Mouse (Mus musculus): ENCODE data around the gene Tmem252. TPM values are rescaled to one million over a fixed set of nuclear protein-coding genes. Genes with fewer than 3 reads are reported as not detected.
"Not testable (repeated sequence)": the region's sequence is repeated elsewhere in the genome, so short reads cannot be mapped to it uniquely, and the experiment has no call there.

Gene Tmem252
- total and polyA plus RNA-seq, 3 experiments: 0.05 TPM; not detected in 2

DNA sequence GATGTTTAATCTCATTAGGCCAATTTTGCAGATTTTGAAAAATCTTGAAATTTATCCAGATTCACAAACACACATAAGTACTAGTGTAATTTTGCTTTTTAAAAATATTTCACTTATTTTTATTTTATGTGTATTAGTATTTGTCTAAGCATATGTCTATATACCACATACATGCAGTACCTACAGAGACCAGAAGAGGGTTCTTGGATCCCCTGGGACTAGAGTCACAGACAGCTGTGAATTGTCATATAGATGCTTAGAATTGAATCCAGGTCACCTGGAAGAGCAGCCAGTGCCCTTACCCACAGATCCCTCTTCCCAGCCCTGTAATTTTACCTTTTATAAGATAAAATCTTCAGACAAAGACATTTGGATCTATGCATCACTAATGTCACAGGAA lies 26.1 kb downstream of the Tmem252 start:
- H3K27me3 ChIP-seq (ENCODE audit: insufficient read depth, low read length): peaks cover 4% of the 10 kb centered on the region; the same call in 1 of the 2 replicates
- H3K4me3 ChIP-seq (ENCODE audit: low read depth, low read length): no peak overlapping the region
- H3K36me3 ChIP-seq (replicated peaks): no peaks in the 10 kb centered on the region
- ATAC-seq (ENCODE audit: extremely low read depth, insufficient number of reproducible peaks, low FRiP score, poor library complexity, severe bottlenecking): no peak
- no peaks in the 10 kb centered on the region for H3K9me3 ChIP-seq (replicated peaks)
- TF ChIP-seq GATA1 (IDR thresholded peaks at IDR 0.05; ENCODE audit: borderline replicate concordance, low read length) (no peak), TAL1 (conservative IDR thresholded peaks at IDR 0.05; ENCODE audit: low read depth, low read length) (no peak), GATA2 (IDR thresholded peaks at IDR 0.05; ENCODE audit: borderline replicate concordance, low read depth, low read length) (no peak), CTCF (IDR thresholded peaks at IDR 0.05; ENCODE audit: low read depth, low read length) (no peak), POLR2AphosphoS5 (IDR thresholded peaks at IDR 0.05; ENCODE audit: insufficient replicate concordance, low read depth, low read length) (no peak)
- H3K4me1 ChIP-seq (ENCODE audit: insufficient read depth, low read depth, low read length): no peaks in the 10 kb centered on the region
- DNase-seq (ENCODE audit: low spot score): no peak

DNA sequence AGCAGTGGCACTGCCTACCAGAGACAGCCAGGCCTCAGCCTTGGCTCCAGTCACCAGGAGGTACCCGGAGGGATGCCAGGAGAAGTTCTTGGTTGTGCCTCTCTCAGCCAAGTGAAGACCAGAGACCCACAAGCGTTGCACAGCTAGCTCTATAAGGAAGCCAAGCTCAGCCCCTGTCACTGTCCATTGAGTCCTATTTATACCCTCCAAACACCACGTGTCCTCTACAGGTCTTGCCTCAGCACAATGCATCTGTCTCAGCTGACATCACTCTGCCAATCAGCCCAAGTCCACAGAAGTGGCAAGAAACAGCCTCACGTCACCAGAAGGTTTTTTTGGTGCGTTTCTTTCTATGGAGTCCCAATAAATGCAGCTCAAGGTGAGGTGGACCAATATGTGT lies 26.9 kb downstream of the Tmem252 start:
- Histone ChIP-seq H3K36me3 (replicated peaks) (no peaks in the 10 kb centered on the region), H3K4me3 (ENCODE audit: low read depth, low read length) (no peak overlapping the region), H3K9me3 (replicated peaks) (no peaks in the 10 kb centered on the region), H3K27me3 (ENCODE audit: insufficient read depth, low read length) (peaks cover 4% of the 10 kb centered on the region; the same call in 1 of the 2 replicates), H3K4me1 (ENCODE audit: insufficient read depth, low read depth, low read length) (no peaks in the 10 kb centered on the region)
- ATAC-seq (ENCODE audit: extremely low read depth, insufficient number of reproducible peaks, low FRiP score, poor library complexity, severe bottlenecking) (no peak), DNase-seq (ENCODE audit: low spot score) (no peak)
- no peak for TF ChIP-seq TAL1 (conservative IDR thresholded peaks at IDR 0.05; ENCODE audit: low read depth, low read length)
- TF ChIP-seq GATA2 (IDR thresholded peaks at IDR 0.05; ENCODE audit: borderline replicate concordance, low read depth, low read length): no peak
- no peak for TF ChIP-seq GATA1 (IDR thresholded peaks at IDR 0.05; ENCODE audit: borderline replicate concordance, low read length)
- no peak for TF ChIP-seq CTCF (IDR thresholded peaks at IDR 0.05; ENCODE audit: low read depth, low read length)
- TF ChIP-seq POLR2AphosphoS5 (IDR thresholded peaks at IDR 0.05; ENCODE audit: insufficient replicate concordance, low read depth, low read length): no peak

DNA sequence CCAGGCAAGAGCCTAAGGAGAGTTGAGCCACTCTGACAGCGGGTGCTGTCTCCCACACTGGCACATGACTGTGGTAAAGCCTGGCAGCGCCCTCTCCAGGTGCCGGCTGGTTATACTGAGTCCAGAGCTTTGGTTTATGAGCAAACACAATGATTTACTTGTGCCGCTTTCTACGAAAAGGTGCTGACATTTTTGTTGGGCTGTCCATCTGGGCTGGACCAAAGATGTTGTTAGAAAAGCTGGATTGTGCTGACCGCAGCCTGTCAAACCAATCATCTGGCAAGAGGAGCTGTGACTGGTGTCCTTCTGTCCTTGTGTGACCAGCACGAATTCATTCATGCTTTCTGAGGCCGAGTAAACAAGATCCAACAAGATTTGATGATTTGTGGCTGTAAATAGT lies 27.9 kb downstream of the Tmem252 start:
- Histone ChIP-seq H3K27me3 (ENCODE audit: insufficient read depth, low read length) (0 out of 2 replicates have a peak, but pooled peaks cover 2% of the 10 kb centered on the region), H3K36me3 (replicated peaks) (no peaks in the 10 kb centered on the region), H3K4me3 (ENCODE audit: low read depth, low read length) (no peak overlapping the region), H3K4me1 (ENCODE audit: insufficient read depth, low read depth, low read length) (no peaks in the 10 kb centered on the region), H3K9me3 (replicated peaks) (no peaks in the 10 kb centered on the region)
- ATAC-seq (ENCODE audit: extremely low read depth, insufficient number of reproducible peaks, low FRiP score, poor library complexity, severe bottlenecking): no peak
- DNase-seq (ENCODE audit: low spot score): no peak
- TF ChIP-seq GATA2 (IDR thresholded peaks at IDR 0.05; ENCODE audit: borderline replicate concordance, low read depth, low read length) (no peak), GATA1 (IDR thresholded peaks at IDR 0.05; ENCODE audit: borderline replicate concordance, low read length) (no peak), POLR2AphosphoS5 (IDR thresholded peaks at IDR 0.05; ENCODE audit: insufficient replicate concordance, low read depth, low read length) (no peak), TAL1 (conservative IDR thresholded peaks at IDR 0.05; ENCODE audit: low read depth, low read length) (no peak), CTCF (IDR thresholded peaks at IDR 0.05; ENCODE audit: low read depth, low read length) (no peak)

DNA sequence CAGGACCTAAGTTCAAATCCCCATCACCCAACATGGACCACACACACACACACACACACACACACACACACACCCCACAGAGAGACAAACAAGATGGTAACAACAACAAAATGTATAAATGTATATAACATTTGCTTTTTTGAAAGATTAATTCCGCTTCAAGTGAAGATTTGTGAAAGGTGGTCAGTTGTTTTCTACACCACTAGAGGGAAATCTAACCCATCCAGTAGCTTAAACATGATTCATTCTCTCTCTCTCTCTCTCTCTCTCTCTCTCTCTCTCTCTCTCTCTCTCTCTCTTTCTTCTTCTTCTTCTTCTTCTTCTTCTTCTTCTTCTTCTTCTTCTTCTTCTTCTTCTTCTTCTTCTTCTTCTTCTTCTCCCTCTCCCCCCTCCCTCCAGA lies 29.4 kb downstream of the Tmem252 start:
- not testable (repeated sequence) for ATAC-seq (ENCODE audit: extremely low read depth, insufficient number of reproducible peaks, low FRiP score, poor library complexity, severe bottlenecking); DNase-seq (ENCODE audit: low spot score); H3K27me3 ChIP-seq (ENCODE audit: insufficient read depth, low read length); H3K4me3 ChIP-seq (ENCODE audit: low read depth, low read length); H3K36me3 ChIP-seq (replicated peaks); H3K4me1 ChIP-seq (ENCODE audit: insufficient read depth, low read depth, low read length); H3K9me3 ChIP-seq (replicated peaks)

DNA sequence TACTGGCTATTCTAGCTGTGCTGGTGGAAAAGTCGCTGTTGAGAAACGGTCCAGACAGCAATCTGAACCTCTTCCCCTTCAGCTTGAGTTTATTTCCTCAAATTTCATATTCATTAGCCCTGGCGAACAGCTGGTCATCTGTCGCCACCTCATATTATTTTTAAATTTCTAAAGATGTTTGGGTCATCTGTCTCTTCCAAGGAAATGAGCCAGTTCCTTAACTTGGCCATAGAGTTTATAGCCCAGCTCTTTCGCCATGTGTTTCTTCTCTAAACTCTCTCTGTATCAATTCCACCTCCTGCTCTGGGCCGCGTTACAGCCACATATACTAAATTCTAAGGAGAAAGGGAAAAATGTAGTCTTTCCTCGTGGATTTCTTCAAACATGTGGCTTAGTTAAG lies 29.9 kb downstream of the Tmem252 start:
- Histone ChIP-seq H3K4me1 (ENCODE audit: insufficient read depth, low read depth, low read length) (no peaks in the 10 kb centered on the region), H3K9me3 (replicated peaks) (no peaks in the 10 kb centered on the region), H3K4me3 (ENCODE audit: low read depth, low read length) (no peak overlapping the region), H3K36me3 (replicated peaks) (no peaks in the 10 kb centered on the region), H3K27me3 (ENCODE audit: insufficient read depth, low read length) (no peaks in the 10 kb centered on the region)
- no peak for ATAC-seq (ENCODE audit: extremely low read depth, insufficient number of reproducible peaks, low FRiP score, poor library complexity, severe bottlenecking)
- DNase-seq (ENCODE audit: low spot score): no peak
- TF ChIP-seq CTCF (IDR thresholded peaks at IDR 0.05; ENCODE audit: low read depth, low read length): no peak
- no peak for TF ChIP-seq GATA1 (IDR thresholded peaks at IDR 0.05; ENCODE audit: borderline replicate concordance, low read length)
- TF ChIP-seq POLR2AphosphoS5 (IDR thresholded peaks at IDR 0.05; ENCODE audit: insufficient replicate concordance, low read depth, low read length): no peak
- no peak for TF ChIP-seq TAL1 (conservative IDR thresholded peaks at IDR 0.05; ENCODE audit: low read depth, low read length)
- no peak for TF ChIP-seq GATA2 (IDR thresholded peaks at IDR 0.05; ENCODE audit: borderline replicate concordance, low read depth, low read length)

DNA sequence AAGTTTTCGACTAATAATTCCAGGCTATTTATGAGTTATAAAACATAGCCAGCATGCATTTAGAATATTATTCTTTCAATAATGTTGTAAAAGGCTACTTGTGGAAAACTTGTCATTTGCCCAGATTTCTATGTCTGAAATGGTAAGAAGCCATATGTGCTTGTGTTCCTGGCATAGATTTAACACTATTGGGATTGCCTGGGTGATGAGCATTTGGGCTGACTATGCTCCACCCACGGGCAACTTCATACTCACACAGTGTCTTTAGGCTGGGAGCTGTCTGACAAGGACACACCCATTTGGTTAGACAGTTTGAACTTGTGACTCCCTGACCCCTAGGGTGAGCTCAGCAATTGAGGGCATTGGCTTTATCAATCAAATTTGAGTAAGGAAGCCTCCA lies 30.5 kb downstream of the Tmem252 start:
- no peaks in the 10 kb centered on the region for H3K4me1 ChIP-seq (ENCODE audit: insufficient read depth, low read depth, low read length)
- H3K27me3 ChIP-seq (ENCODE audit: insufficient read depth, low read length): no peaks in the 10 kb centered on the region
- no peak for DNase-seq (ENCODE audit: low spot score)
- ATAC-seq (ENCODE audit: extremely low read depth, insufficient number of reproducible peaks, low FRiP score, poor library complexity, severe bottlenecking): no peak
- no peaks in the 10 kb centered on the region for H3K9me3 ChIP-seq (replicated peaks)
- TF ChIP-seq GATA2 (IDR thresholded peaks at IDR 0.05; ENCODE audit: borderline replicate concordance, low read depth, low read length) (no peak), TAL1 (conservative IDR thresholded peaks at IDR 0.05; ENCODE audit: low read depth, low read length) (no peak), GATA1 (IDR thresholded peaks at IDR 0.05; ENCODE audit: borderline replicate concordance, low read length) (no peak), POLR2AphosphoS5 (IDR thresholded peaks at IDR 0.05; ENCODE audit: insufficient replicate concordance, low read depth, low read length) (no peak), CTCF (IDR thresholded peaks at IDR 0.05; ENCODE audit: low read depth, low read length) (no peak)
- no peak overlapping the region for H3K4me3 ChIP-seq (ENCODE audit: low read depth, low read length)
- H3K36me3 ChIP-seq (replicated peaks): no peaks in the 10 kb centered on the region

DNA sequence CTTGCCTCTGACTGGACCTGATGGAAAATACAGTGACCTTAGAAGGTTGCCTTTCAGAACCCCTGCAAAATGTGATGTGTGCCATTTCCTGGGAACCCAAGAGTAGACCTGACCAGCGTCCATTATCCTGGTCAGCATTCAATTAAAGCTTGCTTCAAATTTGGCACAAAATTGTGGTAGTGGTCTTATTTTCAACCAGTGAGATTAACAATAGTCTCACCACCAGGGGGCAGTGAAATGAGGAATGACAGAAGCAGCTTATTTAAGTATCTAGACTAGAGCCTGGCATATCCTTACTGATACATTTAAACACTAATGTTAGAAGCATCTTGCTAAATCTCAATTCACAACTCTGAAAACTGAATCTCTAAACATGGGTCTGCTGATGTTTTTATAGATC lies 31.6 kb downstream of the Tmem252 start:
- Histone ChIP-seq H3K4me1 (ENCODE audit: insufficient read depth, low read depth, low read length) (no peaks in the 10 kb centered on the region), H3K4me3 (ENCODE audit: low read depth, low read length) (no peak overlapping the region), H3K27me3 (ENCODE audit: insufficient read depth, low read length) (no peaks in the 10 kb centered on the region), H3K36me3 (replicated peaks) (no peaks in the 10 kb centered on the region), H3K9me3 (replicated peaks) (no peaks in the 10 kb centered on the region)
- no peak for ATAC-seq (ENCODE audit: extremely low read depth, insufficient number of reproducible peaks, low FRiP score, poor library complexity, severe bottlenecking)
- TF ChIP-seq GATA1 (IDR thresholded peaks at IDR 0.05; ENCODE audit: borderline replicate concordance, low read length): no peak
- DNase-seq (ENCODE audit: low spot score): no peak
